Mouse (Mus musculus): ENCODE results near the gene Sebox. TPM values are rescaled to one million over a fixed set of nuclear protein-coding genes. Genes with fewer than 3 reads are reported as not detected.

Sebox gene
- total RNA-seq, 2 experiments from 2014 or later = not detected

DNA sequence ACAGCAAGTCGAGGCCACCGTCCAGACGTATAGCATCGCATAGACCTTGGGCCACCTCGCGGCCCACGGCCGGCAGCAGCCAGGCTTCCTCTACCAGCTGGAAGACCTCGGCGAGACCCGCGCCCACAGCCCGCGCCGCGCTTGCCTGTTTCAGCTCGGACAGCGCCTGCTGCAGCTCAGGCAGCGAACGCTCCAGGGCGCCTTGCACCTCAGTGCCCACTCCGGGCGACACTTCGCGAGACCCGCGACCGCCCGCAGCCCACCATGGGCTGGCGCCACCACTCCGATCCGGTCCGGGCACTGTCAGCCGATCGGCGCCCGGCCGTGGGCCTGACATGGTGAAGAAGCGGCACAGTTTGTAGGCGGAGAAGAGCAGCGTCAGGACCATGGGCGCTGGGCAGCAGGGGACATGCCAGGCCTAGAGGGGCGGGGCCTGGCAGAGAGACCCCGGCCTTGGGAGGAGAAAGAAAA is 6.1 kb upstream of the Sebox start:
- ATAC-seq (replicated peaks; ENCODE audit: low FRiP score, poor library complexity, severe bottlenecking) = no peak

DNA sequence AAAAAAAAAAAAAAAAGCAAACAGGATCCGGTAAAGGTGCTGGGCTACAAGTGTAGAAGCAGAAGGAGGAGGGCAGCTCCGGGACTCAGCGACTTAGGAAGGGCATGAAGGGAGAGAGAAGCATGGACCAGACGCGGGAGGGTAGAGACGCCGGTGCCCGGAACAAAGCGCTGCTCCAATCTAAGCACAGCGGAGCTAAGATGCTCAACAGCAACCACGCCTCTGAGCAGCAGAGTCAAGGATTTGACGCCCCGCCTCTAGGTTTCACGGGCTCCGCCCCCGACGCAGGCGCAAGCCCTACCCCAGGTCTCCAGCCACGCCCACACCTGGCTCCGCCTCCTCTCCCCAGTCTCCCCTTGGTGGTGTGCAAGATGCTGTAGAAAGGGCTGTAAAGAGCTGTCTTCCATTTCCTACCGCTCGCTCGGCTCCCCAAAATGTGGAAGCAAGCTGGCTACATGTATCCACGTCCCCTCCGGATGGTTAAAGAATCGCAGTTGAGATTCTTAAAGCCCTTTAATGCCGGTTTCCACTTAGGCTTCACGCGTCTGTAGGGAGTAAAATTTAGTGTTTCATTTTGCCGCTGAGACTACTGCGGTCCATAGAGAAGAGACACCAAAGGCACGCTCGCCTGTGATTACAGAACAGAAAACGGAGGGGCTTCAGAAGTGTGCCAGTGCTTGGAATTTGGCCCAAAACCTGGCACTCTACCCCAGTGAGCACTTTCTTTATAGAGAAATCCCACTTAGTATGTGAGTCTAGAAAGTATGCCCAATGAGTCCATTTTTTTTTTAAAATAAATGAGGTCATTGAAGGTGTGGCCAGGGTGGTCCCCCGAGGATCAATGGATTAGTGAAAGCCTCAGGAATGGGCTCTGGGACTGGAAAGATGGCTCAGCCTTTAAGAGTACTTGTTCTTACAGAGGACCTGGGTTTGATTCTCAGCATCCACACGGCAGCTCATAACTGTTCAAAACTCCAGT is 5.4 kb upstream of the Sebox start, which contains the start of gene Sarm1:
Gene Sarm1, minus strand, starts transcription at position 211 of the 979 bp plus-strand sequence.
- peak; percentile 95 for ATAC-seq (replicated peaks; ENCODE audit: low FRiP score, poor library complexity, severe bottlenecking)

DNA sequence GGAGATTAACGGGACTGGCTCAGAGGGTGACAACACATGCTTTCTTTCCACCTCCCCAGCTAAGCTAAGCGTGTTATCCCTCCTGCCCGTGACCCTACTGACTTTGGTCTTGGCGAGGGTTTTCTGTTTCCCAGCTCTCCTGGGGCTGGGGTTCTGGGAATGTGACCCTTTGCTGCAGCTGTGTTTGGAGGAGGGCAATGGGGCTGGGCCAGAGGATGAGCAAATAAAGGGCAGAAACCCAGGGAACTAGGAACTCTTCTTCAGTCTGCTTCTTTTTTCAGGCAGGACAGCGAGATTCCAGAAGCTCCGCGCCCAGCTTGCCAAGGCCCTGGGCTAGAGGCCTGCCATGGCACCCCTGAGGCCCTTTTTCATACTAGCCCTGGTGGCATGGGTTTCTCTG is 4.2 kb upstream of the Sebox start, which contains the start of gene Vtn:
Gene Vtn, plus strand, starts transcription at position 88 of the 400 bp plus-strand sequence.
- ATAC-seq (replicated peaks; ENCODE audit: low FRiP score, poor library complexity, severe bottlenecking) = no peak

- no peak for ATAC-seq (replicated peaks; ENCODE audit: low FRiP score, poor library complexity, severe bottlenecking)
Observed at GRCm38 (mm10) chr11:78499543-78499942, 3.7 kb upstream of the Sebox start.

- no peak for ATAC-seq (replicated peaks; ENCODE audit: low FRiP score, poor library complexity, severe bottlenecking)
Observed at GRCm38 (mm10) chr11:78500623-78501202, 2.5 kb upstream of the Sebox start.

GRCm38 (mm10) chr11:78501529-78501928 is 1.7 kb upstream of the Sebox start:
- ATAC-seq (replicated peaks; ENCODE audit: low FRiP score, poor library complexity, severe bottlenecking) = no peak

GRCm38 (mm10) chr11:78505430-78505829 is 2.2 kb downstream of the Sebox start:
- no peak for ATAC-seq (replicated peaks; ENCODE audit: low FRiP score, poor library complexity, severe bottlenecking)

DNA sequence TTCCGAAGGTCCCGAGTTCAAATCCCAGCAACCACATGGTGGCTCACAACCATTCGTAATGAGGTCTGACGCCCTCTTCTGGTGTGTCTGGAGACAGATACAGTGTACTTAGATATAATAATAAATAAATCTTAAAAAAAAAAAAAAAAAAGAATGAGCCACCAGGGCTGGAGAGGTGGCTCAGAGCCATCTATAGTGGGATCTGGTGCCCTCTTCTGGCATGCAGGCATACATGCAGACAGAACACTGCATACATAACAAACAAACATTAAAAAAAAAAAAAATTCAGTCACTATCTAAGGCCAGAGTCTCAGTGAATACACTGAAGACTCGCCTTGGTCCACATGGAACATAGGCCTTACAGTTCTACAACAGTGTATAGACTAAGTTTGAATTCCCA is 5.9 kb downstream of the Sebox start:
- no peak for ATAC-seq (replicated peaks; ENCODE audit: low FRiP score, poor library complexity, severe bottlenecking)

- peak; percentile 97 for ATAC-seq (replicated peaks; ENCODE audit: low FRiP score, poor library complexity, severe bottlenecking)
Observed at GRCm38 (mm10) chr11:78512025-78512957, 9.0 kb downstream of the Sebox start, which contains the start of the genes Tmem199 and Poldip2. Gene Tmem199 (minus strand): TSS chr11:78512172. Gene Poldip2 (plus strand): TSS chr11:78512193.

GRCm38 (mm10) chr11:78513106-78513790 is 10.0 kb downstream of the Sebox start:
- ATAC-seq (replicated peaks; ENCODE audit: low FRiP score, poor library complexity, severe bottlenecking) = no peak

- ATAC-seq (replicated peaks; ENCODE audit: low FRiP score, poor library complexity, severe bottlenecking) = no peak
Observed at GRCm38 (mm10) chr11:78515549-78516325, 12.5 kb downstream of the Sebox start.

DNA sequence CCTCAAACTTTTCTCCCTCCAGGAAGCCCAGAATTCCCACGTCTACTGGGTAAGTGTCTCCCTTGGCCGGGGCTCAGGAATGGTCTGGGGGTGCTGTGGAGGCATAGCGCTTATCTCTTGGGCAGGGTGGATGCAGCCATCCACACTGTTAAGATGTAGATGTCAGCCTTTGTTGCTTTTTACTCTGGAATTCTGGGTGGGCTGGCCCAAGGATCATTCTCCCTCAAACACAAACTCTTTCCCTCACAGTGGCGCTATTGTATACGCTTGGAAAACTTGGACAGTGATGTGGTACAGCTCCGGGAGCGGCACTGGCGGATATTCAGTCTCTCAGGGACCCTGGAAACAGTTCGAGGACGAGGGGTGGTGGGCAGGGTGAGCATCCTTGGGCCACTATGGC is 15.7 kb downstream of the Sebox start:
- no peak for ATAC-seq (replicated peaks; ENCODE audit: low FRiP score, poor library complexity, severe bottlenecking)

DNA sequence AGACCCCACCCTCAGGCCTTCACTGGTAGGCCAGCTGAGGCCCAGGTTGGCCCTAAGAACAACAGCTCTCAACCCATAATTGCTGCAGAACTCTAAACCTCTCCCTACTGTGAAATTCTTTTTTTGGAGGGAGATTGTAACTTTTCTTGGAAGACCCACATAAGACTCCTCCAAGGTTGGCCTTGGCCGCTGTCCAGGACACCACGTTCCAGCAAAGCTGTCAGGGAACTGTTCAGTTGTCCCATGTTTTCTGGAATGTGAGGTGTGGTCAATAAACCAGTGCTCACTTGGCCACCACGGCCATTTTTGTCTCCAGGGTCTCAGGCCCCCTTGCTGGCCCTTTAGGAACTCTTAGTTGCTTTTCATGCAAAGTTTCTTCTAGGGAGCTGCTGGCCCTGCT is 18.6 kb downstream of the Sebox start:
- ATAC-seq (replicated peaks; ENCODE audit: low FRiP score, poor library complexity, severe bottlenecking) = no peak

DNA sequence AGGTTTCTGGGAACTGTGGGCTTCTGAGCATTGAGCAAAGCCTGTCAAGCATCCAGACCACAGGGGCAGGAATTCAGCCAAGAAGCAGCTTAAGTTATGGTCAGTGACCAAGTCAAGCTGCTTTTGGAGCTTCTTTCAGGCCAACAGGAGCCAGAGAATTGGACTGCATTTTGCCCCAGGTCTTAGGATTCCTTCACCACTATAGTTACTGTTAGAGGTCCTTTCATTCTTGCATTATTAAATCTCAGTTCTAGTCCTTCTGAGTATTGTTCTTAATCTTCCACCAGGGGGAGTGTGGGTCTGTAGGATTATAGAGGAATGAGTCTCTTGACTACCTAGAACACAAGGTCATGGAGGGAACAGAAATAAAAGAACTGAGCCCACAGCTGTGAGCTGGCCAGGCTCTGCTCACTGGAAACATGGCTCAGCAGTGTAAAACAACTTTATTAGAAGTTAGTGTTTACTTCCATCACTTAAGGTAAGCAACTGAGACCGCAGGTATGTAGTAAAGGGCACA is 19.3 kb downstream of the Sebox start:
- ATAC-seq (replicated peaks; ENCODE audit: low FRiP score, poor library complexity, severe bottlenecking) = peak; percentile 33; the same call in 1 of the 2 replicates

GRCm38 (mm10) chr11:78523241-78523955 is 20.2 kb downstream of the Sebox start:
- no peak for ATAC-seq (replicated peaks; ENCODE audit: low FRiP score, poor library complexity, severe bottlenecking)

- no peak for ATAC-seq (replicated peaks; ENCODE audit: low FRiP score, poor library complexity, severe bottlenecking)
Observed at GRCm38 (mm10) chr11:78524838-78525237, 21.6 kb downstream of the Sebox start.

DNA sequence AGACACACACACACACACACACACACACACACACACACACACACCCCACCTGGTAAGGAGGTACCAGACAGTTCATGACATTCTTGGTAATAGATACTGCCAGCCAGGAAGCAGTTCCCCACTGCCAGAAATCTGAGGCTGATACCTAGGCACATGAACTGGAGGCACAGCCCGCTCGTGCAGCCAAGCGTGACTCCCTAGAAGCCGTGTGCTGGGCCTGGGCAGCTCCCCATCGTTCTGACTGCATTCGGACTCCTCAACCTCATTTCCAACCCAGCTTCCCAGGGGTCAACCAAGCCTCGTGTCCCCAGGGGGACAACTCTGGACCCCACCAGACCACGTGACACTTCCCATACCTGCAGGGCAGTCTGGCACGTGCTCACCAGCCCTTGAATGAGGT is 25.5 kb downstream of the Sebox start:
- no peak for ATAC-seq (replicated peaks; ENCODE audit: low FRiP score, poor library complexity, severe bottlenecking)

Data from erythroid progenitor cell, adult 5-6 weeks (primary cell).